Mouse (Mus musculus) cerebellum, postnatal 4 days (tissue): Measurements from ENCODE around the gene Galnt6.

Experiments
- DNase-seq, 2 experiments: peaks; one replicate each; pipeline ENCODE4 v3.0.0; 2022; ENCODE audit warnings: low spot score in 2 of 2, mixed read lengths in 1 of 2

The Galnt6 gene

DNA sequence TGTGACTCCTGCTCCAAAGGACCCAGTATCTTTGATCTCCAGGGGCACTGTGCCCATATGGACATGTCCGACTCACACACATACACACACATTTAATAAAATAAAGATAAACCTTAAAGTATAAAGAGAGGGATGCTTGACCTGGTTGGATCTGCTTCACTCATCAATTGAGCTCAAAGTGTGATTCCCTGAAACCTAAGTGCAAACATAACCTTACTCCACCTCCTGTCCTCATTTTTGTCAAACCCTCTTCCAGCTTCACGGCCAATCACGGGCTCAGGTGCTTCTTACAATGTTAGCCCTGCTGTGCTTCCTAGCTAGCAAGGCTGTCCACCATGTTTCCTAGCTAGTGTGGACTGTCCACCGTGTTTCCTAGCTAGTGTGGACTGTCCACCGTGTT is 74.0 kb downstream of the Galnt6 start:
- no peak for DNase-seq

DNA sequence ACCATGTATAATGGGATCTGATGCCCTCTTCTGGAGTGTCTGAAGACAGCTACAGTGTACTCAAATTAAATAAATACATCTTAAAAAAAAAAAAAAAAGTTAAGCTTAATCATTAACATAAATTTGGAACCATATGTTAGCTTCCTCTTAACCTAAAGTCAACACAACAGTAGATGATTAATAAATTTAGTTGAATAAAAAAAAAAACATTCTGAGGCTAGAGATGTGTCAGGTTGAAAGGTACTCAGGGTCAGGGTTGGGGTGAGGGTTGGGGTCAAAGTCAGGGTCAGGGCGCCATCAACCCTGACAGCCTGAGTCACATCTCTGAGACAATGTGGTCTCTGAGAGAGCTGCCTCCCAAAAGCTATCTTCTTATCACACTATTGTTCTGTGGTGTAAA is 74.9 kb downstream of the Galnt6 start:
- DNase-seq = no peak

DNA sequence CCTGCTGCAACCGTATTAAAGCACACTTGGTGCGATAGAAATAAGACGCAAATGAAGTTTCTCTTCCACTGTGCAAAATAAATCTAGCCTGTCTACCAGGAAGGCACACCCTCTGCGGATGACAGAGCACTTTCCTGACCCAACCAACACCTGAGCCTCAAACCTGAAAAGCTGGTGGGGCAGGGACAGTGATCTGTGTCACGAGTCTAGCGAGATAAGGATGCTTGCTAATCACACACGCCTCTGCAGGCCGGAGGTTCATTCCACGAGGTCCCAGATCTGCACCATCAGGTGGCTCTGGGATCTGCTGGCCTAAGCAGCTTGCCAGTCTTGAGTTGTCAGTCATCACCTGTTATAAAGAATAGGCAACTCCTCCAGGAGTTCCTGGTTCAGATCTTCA is 77.6 kb downstream of the Galnt6 start:
- DNase-seq = no peak

DNA sequence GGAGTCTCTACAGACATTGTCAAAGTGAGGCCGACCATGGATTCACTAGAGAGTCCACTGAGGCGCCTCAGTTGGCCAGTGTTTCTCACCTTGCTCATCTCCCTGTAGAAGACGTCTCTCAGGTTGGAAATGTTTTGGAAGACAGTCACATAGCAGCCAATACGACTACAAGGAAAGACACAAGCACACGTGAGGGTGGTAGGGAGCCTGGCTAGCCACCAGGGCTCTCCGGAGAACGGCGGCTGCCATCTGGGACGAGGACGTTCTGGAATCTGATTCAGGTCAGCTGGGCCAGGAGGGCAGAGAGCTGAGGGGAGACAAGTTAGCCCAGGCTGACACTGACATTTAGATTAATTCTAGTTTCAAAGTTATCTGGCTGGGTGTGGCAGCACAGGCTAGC is 79.1 kb downstream of the Galnt6 start:
- no peak for DNase-seq

DNA sequence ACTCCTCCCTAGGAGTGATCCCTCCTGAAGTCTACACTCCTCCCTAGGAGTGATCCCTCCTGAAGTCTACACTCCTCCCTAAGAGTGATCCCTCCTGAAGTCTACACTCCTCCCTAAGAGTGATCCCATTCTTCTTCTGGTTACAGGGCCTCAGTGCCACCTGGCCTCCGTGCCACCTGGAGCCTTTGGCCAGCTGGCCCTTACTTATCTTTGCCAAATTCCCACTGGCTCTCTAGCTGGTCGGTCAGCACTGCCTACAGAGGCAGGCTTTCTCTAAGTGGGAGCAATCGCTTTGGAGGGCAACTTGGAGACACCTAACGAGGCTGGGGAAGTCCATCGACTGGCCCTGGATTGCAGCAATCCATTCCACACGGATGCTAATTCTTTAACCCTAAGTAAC is 83.0 kb downstream of the Galnt6 start:
- no peak for DNase-seq

DNA sequence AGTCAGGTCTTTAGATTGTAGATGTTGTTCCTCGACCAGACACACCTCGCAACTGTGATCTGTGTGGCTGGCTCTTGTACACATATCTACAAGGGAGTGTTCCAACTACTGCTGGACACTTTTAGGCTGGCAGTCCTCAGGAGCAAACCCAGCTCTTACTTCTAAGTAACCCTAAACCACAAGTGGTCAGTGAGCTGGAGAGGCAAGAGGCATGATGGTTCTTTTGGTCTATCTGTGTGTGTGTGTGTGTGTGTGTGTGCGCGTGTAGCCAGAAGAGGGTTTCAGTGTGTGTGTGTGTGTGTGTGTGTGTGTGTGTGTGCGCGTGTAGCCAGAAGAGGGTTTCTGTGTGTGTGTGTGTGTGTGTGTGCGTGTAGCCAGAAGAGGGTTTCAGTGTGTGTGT is 86.7 kb downstream of the Galnt6 start:
- no peak for DNase-seq
